Mouse (Mus musculus) splenic B cell, adult 2 months (primary cell): ENCODE results near the gene Nebl.

Experiments
- DNase-seq: peaks from one replicate; pipeline ENCODE4 v3.0.0-alpha.2; 2011; ENCODE audit warnings: low read depth, low spot score
- H3K27me3 ChIP-seq: 2 replicates; pipeline ENCODE4 v1.6.1; 2012; ENCODE audit warnings: mild to moderate bottlenecking, low read length, moderate library complexity, mixed read lengths; ENCODE audit not compliant: control insufficient read depth, poor library complexity, insufficient read depth, severe bottlenecking
- H3K36me3 ChIP-seq: 2 replicates; pipeline ENCODE4 v1.6.1; 2012; ENCODE audit warnings: mild to moderate bottlenecking, low read length, moderate library complexity, mixed read lengths; ENCODE audit not compliant: control insufficient read depth, poor library complexity, insufficient read depth, severe bottlenecking

The Nebl gene

GRCm38 (mm10) chr2:17721177-17721715 is 10.0 kb downstream of the Nebl start:
- no peak for DNase-seq
- H3K36me3 ChIP-seq = no peaks in the 10 kb centered on the region
- no peaks in the 10 kb centered on the region for H3K27me3 ChIP-seq

DNA sequence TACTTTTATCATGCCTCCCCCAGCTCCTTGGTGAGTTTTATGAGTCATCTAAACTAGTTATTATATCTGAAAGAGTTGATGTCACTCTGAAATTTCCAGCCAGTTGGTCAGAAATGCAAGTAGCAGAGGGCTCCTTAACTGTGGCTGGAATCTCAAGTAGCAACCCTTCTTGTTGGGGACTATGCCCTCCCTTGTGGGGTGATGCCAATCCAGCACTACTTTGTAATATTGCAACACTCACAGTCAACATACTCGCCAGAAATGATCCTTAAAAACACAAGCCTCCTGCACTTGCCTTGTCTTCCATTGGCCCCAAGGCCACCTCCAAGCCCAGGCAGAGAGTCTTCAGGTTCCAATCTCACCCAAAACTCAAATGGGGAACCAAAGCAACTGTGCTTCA is 13.0 kb downstream of the Nebl start:
- H3K27me3 ChIP-seq = no peaks in the 10 kb centered on the region
- DNase-seq = no peak
- no peaks in the 10 kb centered on the region for H3K36me3 ChIP-seq

- DNase-seq = no peak
- Histone ChIP-seq H3K27me3 (no peaks in the 10 kb centered on the region), H3K36me3 (no peaks in the 10 kb centered on the region)
Measured at GRCm38 (mm10) chr2:17717200-17717599, 14.1 kb downstream of the Nebl start.

GRCm38 (mm10) chr2:17715149-17715767 is 16.0 kb downstream of the Nebl start:
- no peak for DNase-seq
- H3K36me3 ChIP-seq = no peaks in the 10 kb centered on the region

DNA sequence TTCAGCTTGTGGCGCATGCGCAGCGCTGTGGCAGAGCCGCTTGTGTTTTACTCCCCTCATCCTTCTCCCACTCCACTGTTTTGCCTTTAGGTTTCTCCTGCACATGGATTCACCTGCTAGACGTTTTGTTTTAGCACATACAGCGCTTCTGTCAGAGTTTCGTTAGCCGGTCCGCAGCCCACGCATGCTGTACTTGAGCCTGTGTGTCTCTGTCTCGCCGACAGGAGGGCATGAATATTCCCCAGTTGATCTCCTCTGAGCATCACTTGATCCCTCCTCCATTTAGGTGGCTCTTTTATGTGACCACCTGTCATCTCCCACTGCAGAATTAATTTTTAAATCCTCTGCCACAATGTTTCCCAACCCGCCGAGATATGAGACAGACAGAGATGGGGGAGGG is 16.6 kb downstream of the Nebl start:
- H3K36me3 ChIP-seq = no peaks in the 10 kb centered on the region
- no peak for DNase-seq
- no peaks in the 10 kb centered on the region for H3K27me3 ChIP-seq

More at GRCm38 (mm10) chr2:17715149-17715767, 16.0 kb downstream of the Nebl start:
- no peaks in the 10 kb centered on the region for H3K27me3 ChIP-seq

GRCm38 (mm10) chr2:17714124-17714523 is 17.1 kb downstream of the Nebl start:
- Histone ChIP-seq H3K36me3 (no peaks in the 10 kb centered on the region), H3K27me3 (no peaks in the 10 kb centered on the region)
- no peak for DNase-seq

DNA sequence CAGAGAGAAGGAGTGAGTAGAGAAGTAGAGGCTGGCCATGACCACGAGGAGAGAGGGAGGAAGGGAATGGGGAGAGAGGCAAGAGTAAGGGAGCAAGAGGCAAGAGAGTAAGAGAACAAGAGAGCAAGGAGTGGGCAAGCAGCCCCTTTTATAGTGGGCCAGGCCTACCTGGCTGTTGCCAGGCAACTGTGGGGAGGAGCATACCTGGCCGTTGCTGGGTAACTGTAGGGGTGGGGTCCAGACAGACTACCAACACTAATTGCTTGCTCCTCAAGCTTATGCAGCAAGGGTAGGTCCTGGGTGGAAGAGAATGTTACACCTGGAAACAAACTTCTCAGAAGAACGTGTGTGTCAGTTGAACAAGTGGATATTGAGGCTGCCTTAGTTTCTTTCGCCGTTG is 20.0 kb downstream of the Nebl start:
- Histone ChIP-seq H3K27me3 (no peaks in the 10 kb centered on the region), H3K36me3 (no peaks in the 10 kb centered on the region)
- no peak for DNase-seq

GRCm38 (mm10) chr2:17710083-17710482 is 21.2 kb downstream of the Nebl start:
- Histone ChIP-seq H3K36me3 (no peaks in the 10 kb centered on the region), H3K27me3 (no peaks in the 10 kb centered on the region)
- DNase-seq = no peak

GRCm38 (mm10) chr2:17705964-17706363 is 25.3 kb downstream of the Nebl start:
- DNase-seq = no peak
- H3K36me3 ChIP-seq = no peaks in the 10 kb centered on the region
- H3K27me3 ChIP-seq = no peaks in the 10 kb centered on the region

GRCm38 (mm10) chr2:17705426-17705825 is 25.8 kb downstream of the Nebl start:
- no peak for DNase-seq
- no peaks in the 10 kb centered on the region for H3K27me3 ChIP-seq
- no peaks in the 10 kb centered on the region for H3K36me3 ChIP-seq

DNA sequence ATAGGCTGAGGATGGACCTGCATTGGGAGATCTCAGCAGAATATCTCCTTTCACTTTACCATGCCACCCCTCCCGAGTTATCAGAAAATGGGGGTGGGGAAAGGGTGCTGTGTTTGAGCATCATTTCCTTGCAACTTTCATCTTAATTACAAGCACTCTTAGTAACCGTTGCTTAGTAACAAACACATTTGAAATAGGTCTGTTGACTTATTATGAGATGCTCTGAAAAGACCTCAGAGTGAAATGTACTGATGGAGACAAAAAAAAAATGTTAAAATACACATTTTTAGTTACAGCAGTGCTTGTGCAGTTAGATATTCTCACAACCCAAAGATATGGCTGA is 28.1 kb downstream of the Nebl start:
- no peak for DNase-seq

DNA sequence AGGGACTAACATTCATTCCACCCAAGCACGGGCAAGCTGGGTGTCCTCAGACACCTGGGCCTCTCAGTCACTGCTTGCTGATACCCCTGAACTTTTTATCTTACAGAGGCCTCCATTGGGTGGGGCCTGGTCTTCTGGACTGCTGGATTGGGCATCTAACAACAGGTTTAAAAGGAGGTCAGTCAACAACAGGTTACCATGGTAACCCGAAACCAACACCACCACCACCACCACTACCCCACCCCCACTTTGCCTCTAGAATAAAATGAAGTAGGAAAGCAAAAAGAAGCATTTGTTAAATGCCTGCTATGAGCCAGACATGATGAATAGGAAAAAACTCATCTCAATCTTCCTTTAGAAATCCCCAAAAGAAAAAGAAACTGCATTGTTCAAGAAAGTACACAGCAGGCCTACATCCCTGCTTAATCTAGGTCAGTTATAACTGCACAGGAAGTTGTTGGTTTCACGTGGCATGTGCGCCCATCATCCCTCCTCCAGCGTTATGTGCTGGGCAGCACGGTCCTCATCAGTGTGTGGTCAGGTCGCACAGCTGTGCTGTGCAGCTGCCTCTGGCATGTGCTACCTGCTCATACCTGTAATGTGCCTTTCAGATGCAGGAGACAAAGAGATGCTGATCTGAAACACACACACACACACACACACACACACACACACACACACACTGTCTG is 28.6 kb downstream of the Nebl start:
- no peaks in the 10 kb centered on the region for H3K27me3 ChIP-seq
- no peak for DNase-seq
- no peaks in the 10 kb centered on the region for H3K36me3 ChIP-seq

More for the DNA sequence above, 28.1 kb downstream of the Nebl start:
- Histone ChIP-seq H3K36me3 (no peaks in the 10 kb centered on the region), H3K27me3 (no peaks in the 10 kb centered on the region)

- no peak for DNase-seq
- Histone ChIP-seq H3K36me3 (no peaks in the 10 kb centered on the region), H3K27me3 (no peaks in the 10 kb centered on the region)
Measured at GRCm38 (mm10) chr2:17698161-17699087, 32.8 kb downstream of the Nebl start.

DNA sequence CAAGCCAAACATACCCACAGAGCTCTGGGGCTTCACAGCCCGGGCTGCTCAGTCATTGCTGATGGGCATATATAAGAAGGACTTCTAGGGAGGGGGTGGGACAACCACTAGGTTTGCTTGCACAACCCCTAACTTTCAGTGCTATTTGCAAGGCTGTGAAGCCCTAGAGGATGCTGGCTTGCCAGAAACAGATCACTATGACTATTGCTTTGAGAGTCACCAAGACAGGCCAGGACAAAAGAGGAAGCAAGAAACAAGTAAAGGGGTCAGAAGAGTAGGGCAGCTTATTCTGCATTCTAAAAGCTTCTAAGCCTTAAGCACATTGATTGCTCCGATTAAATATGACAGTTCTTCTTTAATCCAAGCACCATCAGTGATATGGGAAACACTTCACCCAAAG is 38.3 kb downstream of the Nebl start:
- H3K27me3 ChIP-seq = no peaks in the 10 kb centered on the region
- no peak for DNase-seq
- no peaks in the 10 kb centered on the region for H3K36me3 ChIP-seq

DNA sequence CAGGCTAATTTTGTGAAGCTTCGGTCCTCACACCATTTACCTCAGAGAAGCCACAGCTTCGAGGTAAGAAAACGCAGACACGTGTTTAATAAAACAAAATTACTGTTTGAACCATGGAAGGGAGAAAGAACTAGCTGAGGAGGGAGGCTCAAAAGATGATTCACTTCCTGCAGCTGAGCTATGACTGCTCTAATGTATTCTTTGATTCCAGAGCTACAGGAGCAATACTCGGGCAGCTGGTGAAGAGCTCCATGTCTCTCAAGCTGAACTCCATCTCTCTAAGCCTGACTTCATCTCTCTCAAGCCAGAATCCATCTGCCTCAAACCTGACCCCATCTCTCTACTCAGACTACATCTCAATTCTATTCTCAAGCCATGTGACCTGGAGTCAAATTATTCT is 41.0 kb downstream of the Nebl start:
- DNase-seq = no peak
- no peaks in the 10 kb centered on the region for H3K36me3 ChIP-seq
- H3K27me3 ChIP-seq = no peaks in the 10 kb centered on the region
